Mouse (Mus musculus): ENCODE data around the gene Nlrp5.
"Not testable (repeated sequence)": the region's sequence is repeated elsewhere in the genome, so short reads cannot be mapped to it uniquely, and the experiment has no call there.

- not testable (repeated sequence) for TF ChIP-seq POLR2A (IDR thresholded peaks at IDR 0.05; ENCODE audit: control insufficient read depth, extremely low read depth, insufficient read depth, low read length, poor library complexity); CTCF (IDR thresholded peaks at IDR 0.05; ENCODE audit: borderline replicate concordance, control insufficient read depth, extremely low read depth, insufficient read depth, low read length, poor library complexity)
These were observed 84.5 kb downstream of the Nlrp5 start for GRCm38 (mm10) chr7:23470201-23470600.
